Mouse (Mus musculus) cerebellum, adult 2 months (tissue): ENCODE measurements around the gene Slc12a1. TPM values are rescaled to one million over a fixed set of nuclear protein-coding genes. Genes with fewer than 3 reads are reported as not detected.
A peak's percentile ranks its signal among the peaks of the same experiment; 100 is the strongest.

ENCODE experiments used
- DNase-seq, 2 experiments: peaks; one replicate each; pipeline ENCODE4 v3.0.0; 2021
- H3K27ac ChIP-seq: fragments of 200-500 bp; 2 replicates; pipeline ENCODE4 v1.5.1; 2012; ENCODE audit warnings: low read length, control low read depth, inconsistent platforms; ENCODE audit not compliant: insufficient read depth
- H3K27me3 ChIP-seq: fragments of 200-500 bp; 2 replicates; pipeline ENCODE4 v1.6.1; 2012; ENCODE audit warnings: inconsistent platforms, mild to moderate bottlenecking, low read length, moderate library complexity; ENCODE audit not compliant: control insufficient read depth, insufficient read depth
- H3K4me1 ChIP-seq: fragments of 200-500 bp; 2 replicates; pipeline ENCODE4 v1.6.1; 2011; ENCODE audit warnings: low read length; ENCODE audit not compliant: control insufficient read depth, insufficient read depth
- H3K4me3 ChIP-seq: fragments of 200-500 bp; replicated peaks from 2 replicates; pipeline ENCODE3; 2011; ENCODE audit warnings: mild to moderate bottlenecking, low read depth, low read length, control low read depth; ENCODE audit not compliant: insufficient read depth
- CTCF ChIP-seq: fragments of 200-500 bp; IDR thresholded peaks from 2 replicates; pipeline ENCODE4 v1.5.1; 2011; ENCODE audit warnings: low read depth, mild to moderate bottlenecking, control low read depth, low read length, moderate library complexity, borderline replicate concordance; ENCODE audit not compliant: insufficient read depth
- POLR2A ChIP-seq: fragments of 200-500 bp; IDR thresholded peaks from 2 replicates; pipeline ENCODE4 v1.6.1; 2011; ENCODE audit warnings: low read length, control low read depth, borderline replicate concordance; ENCODE audit not compliant: insufficient read depth
- WGBS: fragments of 180-500 bp; shearing (Covaris S2); methylation state at CpG from one replicate; pipeline ENCODE4 v1.1.7; 2018; 5-methylcytosine and 5-hydroxymethylcytosine counted together
- polyA plus RNA-seq: library from polyadenylated mRNA; depleted of rRNA; stranded (reverse); fragments of >200 nt; gene quantifications from 2 replicates; pipeline ENCODE4 v1.2.3, GENCODE M21; 2012

Slc12a1 gene
- polyA plus RNA-seq, 1 experiment, result 0.07 TPM

- WGBS, result 3% methylated on average over 3 of the region's 3 CpGs
- no peaks in the 10 kb centered on the region; the same call in 1 of the 2 replicates for H3K27me3 ChIP-seq
- no peak overlapping the region for H3K27ac ChIP-seq
- peak; percentile 73 for TF ChIP-seq CTCF
- TF ChIP-seq POLR2A, result no peak
- no peaks in the 10 kb centered on the region for H3K4me1 ChIP-seq
- no peak overlapping the region for H3K4me3 ChIP-seq
- DNase-seq, result peak; percentile 50 to 60
These were observed 62.3 kb downstream of the Slc12a1 start for GRCm38 (mm10) chr2:125214592-125214991.

- TF ChIP-seq CTCF, result no peak
- no peak for TF ChIP-seq POLR2A
- DNase-seq, result no peak
- no peak overlapping the region for H3K27ac ChIP-seq
- WGBS, result 45% methylated on average over 6 of the region's 6 CpGs
- no peak overlapping the region for H3K4me3 ChIP-seq
- no peaks in the 10 kb centered on the region for H3K4me1 ChIP-seq
- no peaks in the 10 kb centered on the region; the same call in 1 of the 2 replicates for H3K27me3 ChIP-seq
These were observed 65.0 kb downstream of the Slc12a1 start for GRCm38 (mm10) chr2:125217286-125217685.

GRCm38 (mm10) chr2:125218566-125218965 is 66.3 kb downstream of the Slc12a1 start:
- Histone ChIP-seq H3K4me3 (no peak overlapping the region), H3K27ac (no peak overlapping the region), H3K4me1 (no peaks in the 10 kb centered on the region), H3K27me3 (no peaks in the 10 kb centered on the region; the same call in 1 of the 2 replicates)
- TF ChIP-seq CTCF (no peak), POLR2A (no peak)
- WGBS, result 100% methylated on average over 1 of the region's 1 CpGs
- DNase-seq, result no peak

- H3K27me3 ChIP-seq, result no peaks in the 10 kb centered on the region; the same call in 1 of the 2 replicates
- no peak overlapping the region for H3K27ac ChIP-seq
- no peak for DNase-seq
- H3K4me3 ChIP-seq, result no peak overlapping the region
- 81% methylated on average over 3 of the region's 3 CpGs for WGBS
- H3K4me1 ChIP-seq, result no peaks in the 10 kb centered on the region
- TF ChIP-seq POLR2A (no peak), CTCF (no peak)
These were observed 67.0 kb downstream of the Slc12a1 start for GRCm38 (mm10) chr2:125219268-125219667.

GRCm38 (mm10) chr2:125221673-125222072 is 69.4 kb downstream of the Slc12a1 start:
- no peak overlapping the region for H3K4me3 ChIP-seq
- TF ChIP-seq CTCF, result no peak
- no peak for TF ChIP-seq POLR2A
- no peak overlapping the region for H3K27ac ChIP-seq
- H3K27me3 ChIP-seq, result no peaks in the 10 kb centered on the region
- H3K4me1 ChIP-seq, result no peaks in the 10 kb centered on the region
- WGBS, result 87% methylated on average over 1 of the region's 1 CpGs
- no peak for DNase-seq

GRCm38 (mm10) chr2:125228472-125229409 is 76.4 kb downstream of the Slc12a1 start:
- no peak overlapping the region for H3K4me3 ChIP-seq
- no peak overlapping the region for H3K27ac ChIP-seq
- H3K4me1 ChIP-seq, result no peaks in the 10 kb centered on the region
- TF ChIP-seq POLR2A (no peak), CTCF (no peak)
- WGBS, result 91% methylated on average over 11 of the region's 11 CpGs
- DNase-seq, result no peak
- no peaks in the 10 kb centered on the region for H3K27me3 ChIP-seq

GRCm38 (mm10) chr2:125232183-125232582 is 79.9 kb downstream of the Slc12a1 start:
- Histone ChIP-seq H3K4me1 (no peaks in the 10 kb centered on the region), H3K27ac (no peak overlapping the region), H3K27me3 (no peaks in the 10 kb centered on the region), H3K4me3 (no peak overlapping the region)
- TF ChIP-seq POLR2A, result no peak
- no peak for TF ChIP-seq CTCF
- 85% methylated on average over 4 of the region's 4 CpGs for WGBS
- no peak for DNase-seq

- H3K27me3 ChIP-seq, result no peaks in the 10 kb centered on the region
- TF ChIP-seq CTCF (no peak), POLR2A (no peak)
- no peak overlapping the region for H3K27ac ChIP-seq
- no peaks in the 10 kb centered on the region for H3K4me1 ChIP-seq
- H3K4me3 ChIP-seq, result no peak overlapping the region
- WGBS, result 86% methylated on average over 2 of the region's 2 CpGs
- no peak for DNase-seq
These were observed 81.2 kb downstream of the Slc12a1 start for GRCm38 (mm10) chr2:125233537-125233936.
